Mouse (Mus musculus): ENCODE measurements around the gene Adra2c. TPM values are rescaled to one million over a fixed set of nuclear protein-coding genes. Genes with fewer than 3 reads are reported as not detected.

Gene Adra2c
- polyA plus RNA-seq (2016; fragmentation: Nextera tagmentation; extraction: Ambion mirVana) = 0.24 and 0.33 TPM in 2 replicates

DNA sequence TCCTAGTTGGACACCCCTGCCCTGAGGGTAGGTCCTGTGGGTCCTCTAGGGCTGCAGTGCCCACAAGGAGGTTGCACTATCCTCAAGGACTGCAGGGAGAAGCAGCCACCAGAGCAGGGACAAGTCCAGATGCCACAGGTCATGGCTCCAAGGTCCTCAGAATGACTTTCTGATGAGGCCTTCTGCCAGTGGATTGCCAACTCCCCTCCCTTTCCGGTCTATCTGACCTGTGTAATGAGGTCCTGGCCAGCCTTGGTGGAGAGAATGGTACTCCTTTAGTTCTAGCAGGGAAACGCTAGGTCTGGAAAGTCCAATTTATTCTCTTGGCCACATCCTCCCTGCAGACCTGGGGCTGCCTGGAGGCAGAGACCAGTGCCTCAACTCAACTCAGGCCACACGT lies at the start of gene Adra2c:
Adra2c (plus strand) TSS at position 301 of the 400 bp plus-strand sequence.
- peak within 1 kb of the TSS; percentile 34; the same call in 1 of the 2 replicates for H3K9ac ChIP-seq

DNA sequence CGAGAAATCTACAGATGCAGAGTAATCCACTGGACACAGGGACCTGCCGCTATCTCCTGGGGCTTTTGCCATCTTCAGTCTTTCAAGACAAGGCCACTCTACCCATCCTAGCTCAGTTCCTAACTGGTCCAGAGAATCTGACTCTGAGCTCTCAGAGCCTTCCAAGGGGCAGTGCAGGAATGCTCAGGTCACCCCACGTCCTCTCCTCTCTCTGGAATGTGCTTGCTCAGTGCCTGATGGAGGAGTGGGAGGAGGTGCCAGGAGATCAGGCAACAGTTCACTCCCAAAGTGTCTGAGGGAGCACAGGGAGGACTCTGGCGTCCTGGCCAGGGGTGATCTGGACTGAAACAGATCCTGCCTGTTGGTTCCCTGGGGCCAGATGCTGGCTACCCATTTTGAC lies 45.0 kb upstream of the Adra2c start:
- Histone ChIP-seq H3K9me3 (no peaks in the 10 kb centered on the region), H3K36me3 (no peaks in the 10 kb centered on the region), H3K27me3 (no peaks in the 10 kb centered on the region), H3K27ac (no peak overlapping the region), H3K4me2 (replicated peaks) (no peak overlapping the region), H3K4me3 (no peak overlapping the region), H3K9ac (no peak overlapping the region), H3K4me1 (peaks cover 7% of the 10 kb centered on the region; the same call in 1 of the 2 replicates)
- ATAC-seq (ENCODE audit: insufficient number of reproducible peaks, insufficient read depth, low FRiP score, low TSS enrichment) = no peak
- 68% methylated on average over 4 of the region's 4 CpGs for WGBS

More for the DNA sequence above, at the start of gene Adra2c:
- H3K4me2 ChIP-seq (replicated peaks) = peak within 1 kb of the TSS; percentile 96
- 33% methylated on average over 3 of the region's 3 CpGs for WGBS
- peaks cover 83% of the 10 kb centered on the region for H3K27me3 ChIP-seq
- H3K4me1 ChIP-seq = 0 out of 2 replicates have a peak, but pooled peaks cover 11% of the 10 kb centered on the region
- no peak for ATAC-seq (ENCODE audit: insufficient number of reproducible peaks, insufficient read depth, low FRiP score, low TSS enrichment)
- peak within 1 kb of the TSS; percentile 50 for H3K4me3 ChIP-seq
- H3K9me3 ChIP-seq = no peaks in the 10 kb centered on the region
- H3K27ac ChIP-seq = no peak within 1 kb of the TSS
- no peaks in the 10 kb centered on the region for H3K36me3 ChIP-seq

GRCm38 (mm10) chr5:35237757-35238156 lies 40.4 kb upstream of the Adra2c start:
- H3K9ac ChIP-seq = no peak overlapping the region
- H3K27me3 ChIP-seq = no peaks in the 10 kb centered on the region
- H3K27ac ChIP-seq = no peak overlapping the region
- H3K9me3 ChIP-seq = 0 out of 2 replicates have a peak, but pooled peaks cover 5% of the 10 kb centered on the region
- no peaks in the 10 kb centered on the region for H3K36me3 ChIP-seq
- 78% methylated on average over 4 of the region's 4 CpGs for WGBS
- no peaks in the 10 kb centered on the region for H3K4me1 ChIP-seq
- H3K4me2 ChIP-seq (replicated peaks) = no peak overlapping the region
- ATAC-seq (ENCODE audit: insufficient number of reproducible peaks, insufficient read depth, low FRiP score, low TSS enrichment) = no peak
- no peak overlapping the region for H3K4me3 ChIP-seq

DNA sequence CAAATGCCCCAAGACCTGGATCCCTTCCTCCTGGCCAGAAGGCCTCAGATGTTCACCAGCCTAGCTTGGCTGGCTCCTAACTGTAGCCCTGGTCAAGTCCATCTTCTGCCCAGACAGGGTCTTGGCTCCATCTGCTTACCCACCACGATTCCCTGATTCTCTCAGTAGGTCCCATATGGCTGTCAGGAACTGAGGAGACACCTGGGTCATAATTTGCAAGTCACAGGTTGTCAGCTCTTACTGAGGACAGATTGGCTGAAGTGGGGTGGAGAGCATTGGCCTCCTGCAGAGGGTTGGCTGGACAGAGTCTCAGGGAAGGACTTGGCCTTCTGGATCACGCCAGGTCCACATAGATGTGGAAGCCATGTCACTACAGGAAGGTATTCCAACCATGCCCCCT lies 39.5 kb upstream of the Adra2c start:
- Histone ChIP-seq H3K9ac (no peak overlapping the region), H3K27me3 (no peaks in the 10 kb centered on the region), H3K4me2 (replicated peaks) (no peak overlapping the region), H3K4me1 (no peaks in the 10 kb centered on the region), H3K36me3 (no peaks in the 10 kb centered on the region), H3K27ac (no peak overlapping the region), H3K4me3 (no peak overlapping the region), H3K9me3 (0 out of 2 replicates have a peak, but pooled peaks cover 5% of the 10 kb centered on the region)
- no peak for ATAC-seq (ENCODE audit: insufficient number of reproducible peaks, insufficient read depth, low FRiP score, low TSS enrichment)
- WGBS = 93% methylated on average over 2 of the region's 2 CpGs

DNA sequence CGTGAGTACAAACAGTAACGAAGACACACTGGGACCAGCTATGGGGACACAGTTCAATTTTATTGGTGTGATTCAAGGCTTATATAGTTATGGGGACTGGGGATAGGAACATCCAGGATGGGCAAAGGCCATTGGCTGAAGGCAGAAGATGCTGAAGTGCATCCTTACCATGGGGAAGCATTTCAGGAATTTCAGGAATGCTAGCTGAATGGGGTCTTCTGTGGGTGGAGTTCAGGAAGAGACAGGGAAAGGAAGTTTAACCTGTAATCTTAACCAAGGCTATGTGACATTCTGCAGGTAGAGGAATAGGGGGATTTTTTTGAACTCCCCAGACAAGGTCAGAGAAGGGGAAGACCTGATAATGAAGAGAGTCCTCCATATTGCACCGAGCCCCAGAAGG lies 36.6 kb upstream of the Adra2c start:
- 0 out of 2 replicates have a peak, but pooled peaks cover 5% of the 10 kb centered on the region for H3K9me3 ChIP-seq
- H3K27me3 ChIP-seq = no peaks in the 10 kb centered on the region
- H3K9ac ChIP-seq = no peak overlapping the region
- no peak overlapping the region for H3K4me3 ChIP-seq
- no peak for ATAC-seq (ENCODE audit: insufficient number of reproducible peaks, insufficient read depth, low FRiP score, low TSS enrichment)
- H3K27ac ChIP-seq = no peak overlapping the region
- WGBS = 78% methylated on average over 3 of the region's 3 CpGs
- no peaks in the 10 kb centered on the region for H3K36me3 ChIP-seq
- peaks cover 4% of the 10 kb centered on the region for H3K4me1 ChIP-seq
- no peak overlapping the region for H3K4me2 ChIP-seq (replicated peaks)

DNA sequence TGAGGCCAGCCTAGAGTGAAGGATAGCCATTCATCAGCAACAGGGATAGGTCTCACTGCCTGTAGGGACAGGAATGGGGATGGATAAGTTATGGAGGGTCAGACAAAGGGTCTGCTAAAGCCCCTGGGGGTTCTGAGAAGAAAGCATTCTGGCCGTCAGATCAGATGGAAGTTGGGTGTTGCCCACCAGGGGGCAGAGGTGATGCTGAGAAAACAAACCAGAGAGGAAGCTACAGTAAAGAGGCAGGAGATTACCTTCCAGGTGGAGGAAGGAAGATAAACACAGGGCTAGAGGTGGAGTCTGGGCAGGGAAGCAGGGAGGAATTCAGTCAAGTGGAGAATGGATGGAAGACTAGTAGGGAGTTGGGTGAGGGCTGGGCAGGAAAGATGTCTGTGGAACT lies 33.9 kb upstream of the Adra2c start:
- no peak overlapping the region for H3K9ac ChIP-seq
- 0 out of 2 replicates have a peak, but pooled peaks cover 5% of the 10 kb centered on the region for H3K9me3 ChIP-seq
- ATAC-seq (ENCODE audit: insufficient number of reproducible peaks, insufficient read depth, low FRiP score, low TSS enrichment) = 0 out of 2 replicates have a peak, but pooled peaks have one; percentile 47
- H3K27me3 ChIP-seq = no peaks in the 10 kb centered on the region
- no peak overlapping the region for H3K27ac ChIP-seq
- H3K36me3 ChIP-seq = no peaks in the 10 kb centered on the region
- no peak overlapping the region for H3K4me3 ChIP-seq
- no peak overlapping the region for H3K4me2 ChIP-seq (replicated peaks)
- peaks cover 4% of the 10 kb centered on the region for H3K4me1 ChIP-seq
- WGBS = 5% methylated on average over 1 of the region's 1 CpGs

GRCm38 (mm10) chr5:35245555-35246273 lies 32.4 kb upstream of the Adra2c start:
- Histone ChIP-seq H3K27ac (no peak overlapping the region), H3K4me1 (peaks cover 4% of the 10 kb centered on the region), H3K27me3 (no peaks in the 10 kb centered on the region), H3K36me3 (no peaks in the 10 kb centered on the region), H3K4me2 (replicated peaks) (no peak overlapping the region), H3K9ac (no peak overlapping the region), H3K4me3 (no peak overlapping the region), H3K9me3 (0 out of 2 replicates have a peak, but pooled peaks cover 5% of the 10 kb centered on the region)
- 44% methylated on average over 11 of the region's 11 CpGs for WGBS
- ATAC-seq (ENCODE audit: insufficient number of reproducible peaks, insufficient read depth, low FRiP score, low TSS enrichment) = no peak

GRCm38 (mm10) chr5:35254964-35255716 lies 23.0 kb upstream of the Adra2c start:
- Histone ChIP-seq H3K27ac (no peak overlapping the region), H3K4me3 (no peak overlapping the region), H3K9me3 (no peaks in the 10 kb centered on the region), H3K9ac (no peak overlapping the region), H3K36me3 (no peaks in the 10 kb centered on the region), H3K4me2 (replicated peaks) (no peak overlapping the region), H3K4me1 (no peaks in the 10 kb centered on the region), H3K27me3 (no peaks in the 10 kb centered on the region)
- ATAC-seq (ENCODE audit: insufficient number of reproducible peaks, insufficient read depth, low FRiP score, low TSS enrichment) = no peak
- 50% methylated on average over 5 of the region's 5 CpGs for WGBS

- Histone ChIP-seq H3K27ac (no peak overlapping the region), H3K4me2 (replicated peaks) (no peak overlapping the region), H3K4me1 (no peaks in the 10 kb centered on the region), H3K9me3 (no peaks in the 10 kb centered on the region), H3K27me3 (no peaks in the 10 kb centered on the region), H3K4me3 (no peak overlapping the region), H3K9ac (no peak overlapping the region), H3K36me3 (no peaks in the 10 kb centered on the region)
- WGBS = 55% methylated on average over 4 of the region's 4 CpGs
- no peak for ATAC-seq (ENCODE audit: insufficient number of reproducible peaks, insufficient read depth, low FRiP score, low TSS enrichment)
These were observed 14.4 kb upstream of the Adra2c start for GRCm38 (mm10) chr5:35263716-35264115.

- no peaks in the 10 kb centered on the region for H3K4me1 ChIP-seq
- H3K36me3 ChIP-seq = no peaks in the 10 kb centered on the region
- H3K4me2 ChIP-seq (replicated peaks) = no peak overlapping the region
- H3K27me3 ChIP-seq = no peaks in the 10 kb centered on the region
- 61% methylated on average over 7 of the region's 7 CpGs for WGBS
- H3K27ac ChIP-seq = no peak overlapping the region
- no peak overlapping the region for H3K4me3 ChIP-seq
- no peak overlapping the region for H3K9ac ChIP-seq
- H3K9me3 ChIP-seq = no peaks in the 10 kb centered on the region
- no peak for ATAC-seq (ENCODE audit: insufficient number of reproducible peaks, insufficient read depth, low FRiP score, low TSS enrichment)
These were observed 10.6 kb upstream of the Adra2c start for GRCm38 (mm10) chr5:35267486-35267885.

- no peaks in the 10 kb centered on the region for H3K36me3 ChIP-seq
- H3K4me3 ChIP-seq = no peak overlapping the region
- no peak overlapping the region for H3K4me2 ChIP-seq (replicated peaks)
- peaks cover 57% of the 10 kb centered on the region for H3K27me3 ChIP-seq
- H3K27ac ChIP-seq = no peak overlapping the region
- no peak overlapping the region for H3K9ac ChIP-seq
- 0 out of 2 replicates have a peak, but pooled peaks cover 7% of the 10 kb centered on the region for H3K4me1 ChIP-seq
- no peaks in the 10 kb centered on the region for H3K9me3 ChIP-seq
- ATAC-seq (ENCODE audit: insufficient number of reproducible peaks, insufficient read depth, low FRiP score, low TSS enrichment) = no peak
- WGBS = 78% methylated on average over 11 of the region's 11 CpGs
These were observed 2.8 kb upstream of the Adra2c start for GRCm38 (mm10) chr5:35275356-35275755.
